Mouse (Mus musculus) kidney, adult 2 months (tissue): Measurements from ENCODE around the gene Olfr506.

ENCODE experiments used
- CTCF ChIP-seq: fragments of 200-500 bp; conservative IDR thresholded peaks from 2 replicates; pipeline ENCODE4 v1.5.1; 2011; ENCODE audit warnings: low read depth, mild to moderate bottlenecking, control low read depth, low read length, moderate library complexity, mixed read lengths; ENCODE audit not compliant: insufficient read depth, insufficient read length
- POLR2A ChIP-seq: fragments of 200-500 bp; IDR thresholded peaks from one replicate; pipeline ENCODE4 v1.6.1; 2011; ENCODE audit warnings: low read depth, low read length, control low read depth

DNA sequence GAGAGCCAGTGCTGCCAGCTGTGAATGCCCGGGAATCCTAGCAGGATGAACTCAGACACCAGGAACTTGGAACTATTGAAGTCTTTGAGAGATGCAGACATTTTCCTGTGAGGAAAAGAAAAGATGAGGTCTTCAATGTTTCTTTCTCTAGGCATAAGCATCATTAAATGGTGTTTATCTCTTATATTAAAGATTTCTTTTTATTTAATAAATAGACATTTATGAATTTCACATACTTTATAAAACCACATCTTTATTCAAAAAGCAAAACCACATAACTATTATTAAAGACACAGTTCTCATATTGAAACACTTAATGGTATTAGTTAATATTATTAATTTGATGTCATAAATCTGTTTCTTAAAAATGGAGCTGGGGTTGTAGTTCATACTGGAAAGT, 44.9 kb upstream of the Olfr506 start, which contains the start of gene Olfr504:
- TF ChIP-seq POLR2A (no peak), CTCF (no peak)
